Mouse (Mus musculus) cerebellum, adult 8-10 months (tissue): ENCODE data around the gene Bok.
"Not testable (repeated sequence)": the region's sequence is repeated elsewhere in the genome, so short reads cannot be mapped to it uniquely, and the experiment has no call there.

Experiments used
- DNase-seq: peaks from one replicate; pipeline ENCODE4 v3.0.0; 2022

Gene Bok

DNA sequence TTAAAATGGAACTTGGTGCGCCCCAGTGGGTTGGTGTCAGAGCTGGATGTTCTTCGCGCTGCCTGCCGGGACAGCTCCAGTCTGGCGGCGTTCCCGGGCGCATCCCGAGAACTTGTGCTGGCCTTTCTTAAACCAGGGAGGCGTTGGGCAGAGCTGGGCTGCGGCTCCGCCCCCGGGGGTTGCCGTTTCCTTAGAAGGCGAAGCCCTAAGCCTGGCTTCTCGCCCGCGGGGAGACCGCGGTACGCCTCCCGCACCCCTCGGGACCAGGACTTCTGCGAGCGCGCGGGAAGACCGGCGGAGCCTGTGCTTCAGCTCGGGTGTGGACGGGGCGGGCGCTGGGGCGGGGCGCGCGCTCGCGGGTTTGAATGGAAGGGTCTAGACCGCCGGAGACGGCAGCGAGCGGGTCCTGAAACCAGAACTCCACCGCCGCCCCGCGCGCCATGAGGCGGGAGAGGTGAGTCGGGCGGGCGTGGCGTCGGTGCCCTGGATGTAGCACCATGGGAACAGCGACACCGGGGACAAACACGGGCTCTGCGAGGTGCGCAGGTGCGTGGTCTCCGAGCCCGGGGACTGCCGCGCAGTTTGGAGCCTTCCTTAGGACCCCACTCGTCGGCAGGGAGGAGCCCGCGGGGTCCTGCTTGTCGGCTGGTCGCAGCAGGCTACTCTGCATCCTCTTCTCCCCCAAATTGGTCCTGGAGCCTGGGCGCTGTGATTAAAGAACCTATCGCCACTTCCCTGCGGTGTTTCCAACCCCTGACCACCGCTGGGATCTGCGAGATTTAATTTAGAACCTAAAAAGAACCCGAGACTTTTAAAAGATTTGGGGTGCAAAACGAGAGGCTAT is at the start of gene Bok:
Bok (plus strand) TSS at position 260 of the 844 bp plus-strand sequence.
- DNase-seq: peak; percentile 27

GRCm38 (mm10) chr1:93636211-93636897 is 49.1 kb upstream of the Bok start:
- no peak for DNase-seq

DNA sequence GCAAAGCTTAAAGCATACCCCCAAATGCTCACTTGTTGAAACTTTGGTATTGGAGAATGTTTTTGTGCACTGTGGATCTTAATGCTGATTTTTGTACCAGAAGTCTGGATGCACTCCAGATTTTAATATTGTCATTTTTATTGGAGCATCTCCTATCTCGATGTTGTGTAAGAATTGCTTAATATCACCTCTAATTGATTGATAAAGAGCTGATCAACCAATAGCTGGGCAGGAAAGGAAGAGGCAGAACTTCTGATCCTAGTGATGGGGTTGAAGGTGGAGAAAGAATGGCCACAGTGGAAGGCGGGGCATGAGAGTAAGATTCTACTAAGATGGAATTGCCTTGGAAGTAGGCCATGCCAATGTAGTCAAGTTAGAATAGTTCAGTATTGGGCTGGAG is 43.5 kb upstream of the Bok start:
- no peak for DNase-seq

- no peak for DNase-seq
These were observed 42.8 kb upstream of the Bok start for GRCm38 (mm10) chr1:93642692-93643091.

- DNase-seq: no peak
These were observed 35.8 kb upstream of the Bok start for GRCm38 (mm10) chr1:93649604-93650172.

DNA sequence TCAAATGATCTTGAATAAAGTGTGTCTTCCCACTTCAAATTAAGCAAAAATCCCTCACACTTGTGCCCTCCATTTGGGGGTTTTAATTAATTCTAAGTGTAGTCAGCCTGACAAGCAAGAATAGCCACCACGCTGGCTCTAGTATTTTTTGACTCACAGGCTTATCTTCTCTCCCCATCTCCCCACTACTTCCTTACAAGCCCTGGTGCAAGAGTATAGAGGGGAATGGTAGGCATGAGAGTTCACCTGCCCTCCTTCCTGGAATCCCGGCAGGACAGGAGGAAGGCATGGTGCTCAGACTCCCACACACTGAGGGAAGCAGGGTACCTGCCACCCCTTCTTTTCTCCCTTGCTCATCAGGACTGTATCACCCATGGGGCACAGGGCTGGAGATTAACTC is 31.2 kb upstream of the Bok start:
- DNase-seq: no peak

- no peak for DNase-seq
These were observed 30.7 kb upstream of the Bok start for GRCm38 (mm10) chr1:93654798-93655197.

DNA sequence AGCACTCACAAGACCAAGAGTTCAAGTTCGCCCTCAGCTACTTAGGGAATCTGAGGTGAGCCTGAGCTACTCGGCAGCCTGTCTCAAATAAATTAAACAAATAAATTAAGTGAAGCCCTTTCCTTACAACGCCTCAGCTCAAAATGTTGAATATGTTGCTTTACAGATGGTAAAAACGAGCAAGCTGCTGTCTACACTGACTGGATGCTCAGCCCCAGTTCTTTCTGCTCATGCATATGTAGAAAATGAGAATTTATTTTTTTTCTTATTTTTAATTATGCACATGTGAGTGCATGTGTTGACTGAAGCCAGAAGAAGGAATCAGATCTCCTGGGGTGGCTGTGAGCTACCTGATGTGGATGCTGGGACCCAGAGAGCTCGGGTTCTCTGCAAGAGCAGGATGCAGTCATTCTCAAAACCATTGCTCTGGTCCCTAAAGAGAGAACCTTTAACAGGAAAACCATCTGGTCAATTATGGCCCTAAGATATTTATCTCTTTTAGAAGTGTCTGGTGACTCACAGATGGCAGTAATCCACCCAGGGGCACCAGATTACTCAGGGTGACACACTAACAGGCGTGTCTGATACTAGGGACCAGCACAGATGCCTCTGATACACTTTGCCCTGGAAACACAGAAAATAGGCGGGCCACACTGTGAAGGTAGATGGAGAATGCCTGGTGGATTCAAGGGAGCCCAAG is 29.0 kb upstream of the Bok start:
- no peak for DNase-seq

DNA sequence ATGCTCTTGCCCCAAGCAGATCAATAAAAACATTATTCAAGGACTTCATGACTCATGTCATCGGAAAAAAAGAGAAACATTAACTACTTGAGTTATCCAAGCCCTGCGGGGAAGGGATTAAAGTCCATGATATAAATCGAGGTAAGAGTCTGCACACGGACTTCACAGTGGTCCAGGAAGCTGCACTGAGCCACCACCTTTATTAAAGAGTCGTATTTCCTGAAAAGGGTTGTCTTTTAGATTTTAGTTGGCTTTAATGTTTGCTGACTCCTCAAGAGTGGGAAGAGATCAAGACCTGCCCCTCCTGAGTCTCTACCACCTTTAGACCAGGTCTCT is 28.5 kb upstream of the Bok start:
- DNase-seq: no peak

DNA sequence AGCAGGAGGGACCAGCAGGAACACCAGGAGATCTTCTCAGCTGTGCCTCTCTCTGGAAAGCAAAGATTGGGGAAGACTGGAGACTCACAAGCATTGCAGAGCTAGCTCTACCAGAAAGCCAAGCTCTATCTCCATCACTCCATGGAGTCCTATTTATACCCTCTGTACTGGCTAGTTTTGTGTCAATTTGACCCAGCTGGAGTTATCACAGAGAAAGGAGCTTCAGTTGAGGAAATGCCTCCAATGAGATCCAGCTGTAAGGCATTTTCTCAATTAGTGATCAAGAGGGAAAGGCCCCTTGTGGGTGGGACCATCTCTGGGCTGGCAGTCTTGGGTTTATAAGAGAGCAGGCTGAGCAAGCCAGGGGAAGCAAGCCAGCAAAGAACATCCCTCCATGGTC is 26.9 kb upstream of the Bok start, which contains the start of gene Stk25:
Stk25 (minus strand) TSS at position 101 of the 400 bp plus-strand sequence.
- DNase-seq: not testable (repeated sequence)

GRCm38 (mm10) chr1:93667760-93668400 is 17.6 kb upstream of the Bok start:
- DNase-seq: no peak

DNA sequence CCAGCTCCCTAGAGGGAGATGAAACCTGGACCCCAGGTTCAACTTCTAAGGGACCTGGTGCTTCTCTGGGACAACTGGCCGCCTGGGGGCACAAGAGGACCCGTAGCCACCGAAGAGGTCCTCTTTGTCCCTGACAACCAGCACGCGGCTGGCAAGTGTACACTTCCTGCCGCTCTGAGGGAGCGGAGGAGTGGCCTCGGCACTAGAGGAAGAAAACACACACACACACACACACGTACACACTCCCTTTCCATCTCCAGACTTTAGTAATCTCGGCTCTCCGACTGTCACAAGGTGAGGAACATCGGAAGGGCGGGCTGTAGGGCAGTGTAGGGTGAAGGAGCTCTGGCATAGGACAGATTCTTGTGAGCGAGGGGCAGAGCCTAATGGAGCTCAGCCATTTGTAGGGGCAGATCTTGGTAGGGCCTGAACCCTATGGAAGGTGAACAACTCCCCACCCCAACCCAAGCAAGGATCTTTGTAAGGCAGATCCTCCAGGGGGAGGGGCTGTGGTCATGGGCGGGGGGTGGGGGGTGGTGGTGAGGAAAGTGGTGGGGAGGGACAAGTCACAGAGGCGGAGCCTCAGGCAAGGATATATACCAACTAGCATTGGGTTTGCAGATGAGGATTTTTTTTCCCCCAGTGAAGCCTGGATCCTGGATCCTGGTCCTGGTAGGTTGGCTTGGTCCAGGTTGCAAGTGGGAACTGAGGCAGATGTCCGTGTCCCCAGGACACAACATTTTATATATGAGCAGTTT is 16.5 kb upstream of the Bok start:
- peak; percentile 45 for DNase-seq

- DNase-seq: no peak
These were observed 15.5 kb upstream of the Bok start for GRCm38 (mm10) chr1:93669941-93670340.

DNA sequence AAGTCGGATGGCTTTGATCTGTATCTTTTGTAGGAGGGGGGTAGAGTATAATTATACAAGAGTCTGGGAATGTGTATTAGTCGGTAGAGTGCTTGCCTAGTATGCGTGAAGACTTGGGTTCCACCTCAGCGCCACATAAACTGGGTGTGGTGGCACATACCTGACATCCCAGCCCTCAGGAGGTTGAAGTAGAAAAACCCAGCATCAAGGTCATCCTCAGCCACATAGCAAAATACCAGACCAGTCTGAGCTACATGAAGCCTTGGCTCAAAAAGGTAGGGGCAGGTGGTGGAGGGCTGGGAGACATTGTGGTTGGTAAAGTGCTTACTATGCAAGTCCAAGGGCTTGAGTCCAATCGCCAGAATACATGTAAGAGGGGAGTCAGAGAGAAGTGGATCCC is 12.8 kb upstream of the Bok start:
- DNase-seq: no peak

DNA sequence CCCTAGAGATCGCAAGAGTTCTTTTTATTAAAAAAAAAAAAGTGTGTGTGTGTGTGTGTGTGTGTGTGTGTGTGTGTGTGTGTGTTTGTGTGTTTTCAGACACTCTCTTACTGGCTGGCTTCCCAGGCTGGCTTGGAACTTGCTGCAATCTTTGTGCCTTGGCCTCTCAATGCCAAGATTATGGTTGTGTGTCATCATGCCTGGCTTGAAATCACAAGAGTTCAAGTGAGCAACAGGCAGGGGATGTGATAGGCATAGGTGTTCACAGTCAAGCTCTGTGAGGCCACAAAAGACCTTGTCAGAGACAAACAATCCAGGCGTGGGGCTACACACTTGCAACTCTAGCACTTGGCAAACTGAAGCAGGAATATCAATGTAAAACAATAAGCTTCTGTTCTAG is 7.1 kb upstream of the Bok start:
- no peak for DNase-seq

GRCm38 (mm10) chr1:93679889-93680568 is 5.4 kb upstream of the Bok start:
- DNase-seq: no peak

DNA sequence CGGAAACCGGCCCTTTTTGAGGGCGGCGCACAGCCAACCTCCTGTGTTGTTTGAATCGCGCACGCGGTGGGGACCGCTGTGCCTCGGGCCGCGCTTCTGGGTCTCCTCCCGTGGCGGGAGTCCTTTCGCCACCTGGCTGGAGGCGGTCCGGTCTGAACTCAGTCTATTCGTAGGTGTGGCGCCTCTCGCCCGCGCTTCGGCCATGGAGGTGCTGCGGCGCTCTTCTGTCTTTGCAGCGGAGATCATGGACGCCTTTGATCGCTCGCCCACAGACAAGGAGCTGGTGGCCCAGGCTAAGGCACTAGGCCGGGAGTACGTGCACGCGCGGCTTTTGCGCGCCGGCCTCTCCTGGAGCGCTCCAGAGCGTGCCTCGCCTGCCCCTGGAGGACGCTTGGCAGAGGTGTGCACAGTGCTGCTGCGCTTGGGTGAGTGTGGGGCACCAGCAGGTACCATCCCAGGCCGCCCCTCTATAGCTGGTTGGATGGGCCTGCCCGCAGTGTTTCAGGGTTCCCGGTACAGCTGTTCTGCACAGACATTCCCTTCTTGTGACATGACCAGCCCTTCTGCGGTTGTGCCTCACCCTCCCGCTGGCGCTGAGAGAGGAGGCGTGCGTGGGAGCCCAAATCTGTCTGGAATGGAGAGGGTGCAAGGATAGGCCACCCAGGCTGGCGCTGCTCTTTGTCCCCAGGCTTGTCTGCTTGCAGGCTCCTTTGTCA is 943 bp downstream of the Bok start:
- DNase-seq: peak; percentile 34

- DNase-seq: no peak
These were observed 1.5 kb downstream of the Bok start for GRCm38 (mm10) chr1:93686961-93687320.

DNA sequence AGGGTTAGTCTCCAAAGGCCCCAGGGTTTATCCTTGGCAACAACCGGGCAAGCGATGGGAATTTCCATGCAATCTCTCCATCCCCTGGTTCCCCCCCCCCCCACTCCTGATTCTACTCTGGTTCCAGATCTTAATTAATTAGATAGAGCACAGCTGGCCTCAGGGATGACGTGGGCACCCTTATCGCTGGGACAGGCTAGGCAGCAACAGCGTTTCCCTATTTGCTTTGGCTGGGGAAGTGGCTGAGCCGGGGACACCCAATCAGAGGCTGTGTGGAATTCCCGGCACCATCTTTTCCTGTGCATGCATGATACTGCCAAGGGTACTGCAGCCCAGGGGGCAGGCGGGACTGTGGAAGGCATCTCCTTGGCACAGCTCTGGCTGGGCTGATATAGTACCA is 2.7 kb downstream of the Bok start:
- DNase-seq: no peak

- no peak for DNase-seq
These were observed 4.5 kb downstream of the Bok start for GRCm38 (mm10) chr1:93689901-93690496.

- DNase-seq: no peak
These were observed 5.6 kb downstream of the Bok start for GRCm38 (mm10) chr1:93691106-93691505.
